Mouse (Mus musculus) liver, embryonic 16.5 days (tissue): ENCODE results near the gene Zfp661. TPM values are rescaled to one million over a fixed set of nuclear protein-coding genes. Genes with fewer than 3 reads are reported as not detected.

Source experiments
- polyA plus RNA-seq: library from polyadenylated mRNA; unstranded; fragments of >200 nt; fragmentation: Nextera tagmentation; extraction: Ambion mirVana; gene quantifications from 2 replicates; pipeline ENCODE4 v1.2.1, GENCODE M21; 2015

Zfp661 gene
- polyA plus RNA-seq, 1 experiment from 2014 or later: 1.0 TPM

Other genes starting within 250 kb of the Zfp661 start
- gene Astl, start 248.5 kb downstream of the Zfp661 start, polyA plus RNA-seq: not detected in 2 replicates
- 16.7 and 19.2 TPM in 2 replicates for gene Adra2b, start 223.9 kb downstream of the Zfp661 start, polyA plus RNA-seq
- 0.28 and 0.38 TPM in 2 replicates for gene Gpat2, start 161.9 kb downstream of the Zfp661 start, polyA plus RNA-seq
- gene Fahd2a, start 142.5 kb downstream of the Zfp661 start, polyA plus RNA-seq: 15.6 and 15.8 TPM in 2 replicates
- 0.23 and 0.31 TPM in 2 replicates for gene Kcnip3, start 65.0 kb downstream of the Zfp661 start, polyA plus RNA-seq
- gene Prom2, start 45.6 kb downstream of the Zfp661 start, polyA plus RNA-seq: 0.05 TPM in 1 of 2 replicates, not detected in the other
- 65.0 and 72.5 TPM in 2 replicates for gene Mrps5, start 128 bp upstream of the Zfp661 start, polyA plus RNA-seq
- not detected in 2 replicates for gene Mal, start 69.6 kb upstream of the Zfp661 start, polyA plus RNA-seq
- gene Mall, start 142.8 kb upstream of the Zfp661 start, polyA plus RNA-seq: 0.07 and 0.25 TPM in 2 replicates
- 3.0 and 3.4 TPM in 2 replicates for gene Nphp1, start 201.8 kb upstream of the Zfp661 start, polyA plus RNA-seq
- gene Mtln, start 205.4 kb upstream of the Zfp661 start, polyA plus RNA-seq: 12.7 and 16.3 TPM in 2 replicates
- 28.9 and 29.7 TPM in 2 replicates for gene Bub1, start 244.8 kb upstream of the Zfp661 start, polyA plus RNA-seq